Mouse (Mus musculus): ENCODE measurements around the gene Brd1. TPM values are rescaled to one million over a fixed set of nuclear protein-coding genes. Genes with fewer than 3 reads are reported as not detected.
A peak's percentile ranks its signal among the peaks of the same experiment; 100 is the strongest.
"Not testable (repeated sequence)": the region's sequence is repeated elsewhere in the genome, so short reads cannot be mapped to it uniquely, and the experiment has no call there.

Brd1 gene
- polyA plus RNA-seq (2012; rRNA removed), result 4.1 and 6.1 TPM in 2 replicates
- 5.5 and 7.1 TPM in 2 replicates for polyA plus RNA-seq (2014; fragmentation: Nextera tagmentation; extraction: Ambion mirVana)

DNA sequence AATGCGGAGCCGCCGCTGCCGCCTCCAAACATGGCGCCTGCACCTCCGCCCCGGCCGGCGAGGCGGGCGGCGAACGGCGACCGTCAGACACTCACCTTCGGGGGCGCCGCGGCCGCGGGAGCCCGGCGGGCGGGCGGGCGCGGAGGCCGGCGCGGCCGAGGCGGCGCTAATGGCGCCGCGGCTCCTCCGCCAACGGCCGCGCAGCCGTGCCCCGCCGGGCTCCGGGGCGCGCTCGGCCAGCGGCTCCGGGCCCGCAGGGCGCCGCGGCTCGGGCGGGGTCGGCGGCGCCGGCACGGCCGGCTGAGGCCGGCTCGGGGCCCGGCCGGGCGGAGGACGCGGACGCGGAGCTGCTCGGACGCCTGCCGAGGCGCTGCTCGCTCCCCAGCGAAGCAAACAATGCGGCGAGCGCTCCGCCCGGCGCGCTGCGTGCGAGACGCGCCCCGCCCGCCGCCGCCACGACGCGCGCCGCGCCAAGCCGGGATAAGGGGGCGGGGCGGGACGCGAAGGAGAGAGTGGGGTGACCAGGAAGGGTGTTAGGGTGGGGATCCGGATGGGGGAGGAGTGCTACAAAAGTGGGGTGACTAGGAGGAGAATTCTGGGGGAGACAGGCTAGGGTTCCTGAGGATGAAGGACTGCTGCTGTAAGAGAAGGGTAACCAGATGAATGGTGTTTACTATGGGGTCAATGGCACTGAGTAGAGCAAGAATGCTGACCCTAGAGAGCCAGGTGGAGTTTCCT is at the start of gene Brd1:
Gene Brd1, minus strand, starts transcription at position 400 of the 738 bp plus-strand sequence.
- Histone ChIP-seq H3K4me2 (ENCODE audit: low read depth) (peak within 1 kb of the TSS; percentile 88), H3K4me3 (ENCODE audit: insufficient read depth in 1 of 2, low read depth in 2 of 2, low read length in 2 of 2) (peak within 1 kb of the TSS; percentile 90 to 95), H3K27me3 (ENCODE audit: control insufficient read depth, insufficient read depth, low read length) (no peaks in the 10 kb centered on the region), H3K36me3 (replicated peaks; ENCODE audit: control insufficient read depth, insufficient read depth, low read depth) (peaks cover 15% of the 10 kb centered on the region), H3K9me3 (ENCODE audit: control insufficient read depth, low read length) (no peaks in the 10 kb centered on the region), H3K9ac (replicated peaks) (peak within 1 kb of the TSS; percentile 88), H3K27ac (peak within 1 kb of the TSS; percentile 47), H3K4me1 (replicated peaks; ENCODE audit: control insufficient read depth in 2 of 2, insufficient read depth in 2 of 2, low read length in 1 of 2) (peaks cover 19 to 32% of the 10 kb centered on the region in 2 experiments)
- ATAC-seq (ENCODE audit: insufficient read depth) (peak; percentile 82), DNase-seq (ENCODE audit: low read depth in 3 of 3, low spot score in 3 of 3) (peak; percentile 44 to 56 (median 52))
- 0% methylated on average over 74 of the region's 103 CpGs for WGBS (ENCODE audit: insufficient replicate concordance)
- TF ChIP-seq EP300 (IDR thresholded peaks at IDR 0.05; ENCODE audit: low read depth) (no peak), CTCF (IDR thresholded peaks at IDR 0.05; ENCODE audit: low read depth) (no peak)

- DNase-seq (ENCODE audit: low read depth in 3 of 3, low spot score in 3 of 3); H3K9me3 ChIP-seq (ENCODE audit: control insufficient read depth, low read length); H3K9ac ChIP-seq (replicated peaks); H3K4me1 ChIP-seq (replicated peaks; ENCODE audit: control insufficient read depth in 2 of 2, insufficient read depth in 2 of 2, low read length in 1 of 2); H3K27ac ChIP-seq; H3K4me3 ChIP-seq (ENCODE audit: insufficient read depth in 1 of 2, low read depth in 2 of 2, low read length in 2 of 2); ATAC-seq (ENCODE audit: insufficient read depth); H3K27me3 ChIP-seq (ENCODE audit: control insufficient read depth, insufficient read depth, low read length); H3K4me2 ChIP-seq (ENCODE audit: low read depth): not testable (repeated sequence)
- TF ChIP-seq CTCF (IDR thresholded peaks at IDR 0.05; ENCODE audit: low read depth), result peak; percentile 27; the same call in 1 of the 2 replicates
- 80% methylated on average over 5 of the region's 5 CpGs for WGBS (ENCODE audit: insufficient replicate concordance)
- H3K36me3 ChIP-seq (replicated peaks; ENCODE audit: control insufficient read depth, insufficient read depth, low read depth), result peaks cover 12% of the 10 kb centered on the region
Measured at GRCm38 (mm10) chr15:88774630-88775029, 40.6 kb upstream of the Brd1 start.

- no peak overlapping the region for H3K4me2 ChIP-seq (ENCODE audit: low read depth)
- WGBS (ENCODE audit: insufficient replicate concordance), result 60% methylated on average over 1 of the region's 1 CpGs
- no peaks in the 10 kb centered on the region for H3K9me3 ChIP-seq (ENCODE audit: control insufficient read depth, low read length)
- H3K36me3 ChIP-seq (replicated peaks; ENCODE audit: control insufficient read depth, insufficient read depth, low read depth), result peaks cover 15% of the 10 kb centered on the region
- H3K27me3 ChIP-seq (ENCODE audit: control insufficient read depth, insufficient read depth, low read length), result no peaks in the 10 kb centered on the region
- H3K27ac ChIP-seq, result no peak overlapping the region
- TF ChIP-seq CTCF (IDR thresholded peaks at IDR 0.05; ENCODE audit: low read depth) (no peak), EP300 (IDR thresholded peaks at IDR 0.05; ENCODE audit: low read depth) (no peak)
- peaks cover 2 to 4% of the 10 kb centered on the region in 2 experiments; a peak in 2 of 4 replicates for H3K4me1 ChIP-seq (replicated peaks; ENCODE audit: control insufficient read depth in 2 of 2, insufficient read depth in 2 of 2, low read length in 1 of 2)
- ATAC-seq (ENCODE audit: insufficient read depth), result no peak
- no peak overlapping the region for H3K9ac ChIP-seq (replicated peaks)
- no peak overlapping the region for H3K4me3 ChIP-seq (ENCODE audit: insufficient read depth in 1 of 2, low read depth in 2 of 2, low read length in 2 of 2)
- no peak for DNase-seq (ENCODE audit: low read depth in 3 of 3, low spot score in 3 of 3)
Measured at GRCm38 (mm10) chr15:88768537-88768936, 34.5 kb upstream of the Brd1 start.

DNA sequence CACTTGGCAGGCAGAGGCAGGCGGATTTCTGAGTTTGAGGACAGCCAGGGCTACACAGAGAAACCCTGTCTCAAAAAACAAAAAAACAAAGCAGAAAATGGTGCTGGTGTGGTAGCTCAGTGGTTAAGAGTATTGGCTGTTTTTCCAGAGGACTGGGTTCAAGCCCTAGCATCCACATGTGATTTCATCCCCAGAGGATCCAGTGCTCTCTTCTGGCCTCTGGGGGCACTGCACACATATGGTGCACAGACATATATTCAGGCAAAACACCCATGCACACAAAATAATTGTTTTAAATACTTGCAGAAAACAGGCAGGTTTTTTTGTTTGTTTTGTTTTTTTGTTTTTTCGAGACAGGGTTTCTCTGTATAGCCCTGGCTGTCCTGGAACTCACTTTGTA is 32.1 kb upstream of the Brd1 start:
- peak; percentile 58 for TF ChIP-seq CTCF (IDR thresholded peaks at IDR 0.05; ENCODE audit: low read depth)
- not testable (repeated sequence) for H3K27me3 ChIP-seq (ENCODE audit: control insufficient read depth, insufficient read depth, low read length); H3K4me3 ChIP-seq (ENCODE audit: insufficient read depth in 1 of 2, low read depth in 2 of 2, low read length in 2 of 2); H3K9ac ChIP-seq (replicated peaks); H3K4me2 ChIP-seq (ENCODE audit: low read depth); H3K27ac ChIP-seq; H3K9me3 ChIP-seq (ENCODE audit: control insufficient read depth, low read length); ATAC-seq (ENCODE audit: insufficient read depth); DNase-seq (ENCODE audit: low read depth in 3 of 3, low spot score in 3 of 3)
- H3K4me1 ChIP-seq (replicated peaks; ENCODE audit: control insufficient read depth in 2 of 2, insufficient read depth in 2 of 2, low read length in 1 of 2), result peaks cover 15 to 18% of the 10 kb centered on the region in 2 experiments
- WGBS (ENCODE audit: insufficient replicate concordance), result 89% methylated on average over 2 of the region's 2 CpGs
- H3K36me3 ChIP-seq (replicated peaks; ENCODE audit: control insufficient read depth, insufficient read depth, low read depth), result peaks cover 18% of the 10 kb centered on the region

DNA sequence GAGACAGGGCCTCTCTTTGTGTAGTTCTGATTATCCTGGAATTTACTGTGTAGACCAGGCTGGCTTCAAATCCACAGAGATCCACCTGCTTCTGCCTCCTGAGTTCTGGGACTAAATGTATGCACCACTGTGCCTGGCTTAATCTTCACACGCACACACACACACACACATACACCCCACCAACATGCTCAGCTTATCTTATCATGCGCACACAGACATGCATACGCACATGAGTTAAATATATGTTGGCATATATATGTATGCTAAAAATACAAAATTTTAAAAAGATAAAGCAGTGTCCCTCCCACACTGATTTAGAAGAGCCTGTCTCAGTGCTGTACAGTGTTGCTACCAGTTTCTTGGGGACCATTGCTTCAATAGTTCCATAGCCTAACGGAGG is 27.5 kb upstream of the Brd1 start:
- DNase-seq (ENCODE audit: low read depth in 3 of 3, low spot score in 3 of 3), result peak; percentile 70 to 76 (median 70)
- TF ChIP-seq EP300 (IDR thresholded peaks at IDR 0.05; ENCODE audit: low read depth), result peak; percentile 93
- TF ChIP-seq CTCF (IDR thresholded peaks at IDR 0.05; ENCODE audit: low read depth), result no peak
- peak; percentile 97 for ATAC-seq (ENCODE audit: insufficient read depth)
- WGBS (ENCODE audit: insufficient replicate concordance), result 42% methylated on average over 4 of the region's 4 CpGs
- no peaks in the 10 kb centered on the region for H3K27me3 ChIP-seq (ENCODE audit: control insufficient read depth, insufficient read depth, low read length)
- H3K4me2 ChIP-seq (ENCODE audit: low read depth), result peak overlapping the region; percentile 39
- H3K27ac ChIP-seq, result peak overlapping the region; percentile 70
- H3K4me3 ChIP-seq (ENCODE audit: insufficient read depth in 1 of 2, low read depth in 2 of 2, low read length in 2 of 2), result no peak overlapping the region
- H3K36me3 ChIP-seq (replicated peaks; ENCODE audit: control insufficient read depth, insufficient read depth, low read depth), result peaks cover 33% of the 10 kb centered on the region
- no peak overlapping the region for H3K9ac ChIP-seq (replicated peaks)
- H3K9me3 ChIP-seq (ENCODE audit: control insufficient read depth, low read length), result no peaks in the 10 kb centered on the region
- peaks cover 17 to 28% of the 10 kb centered on the region in 2 experiments for H3K4me1 ChIP-seq (replicated peaks; ENCODE audit: control insufficient read depth in 2 of 2, insufficient read depth in 2 of 2, low read length in 1 of 2)
